Mouse (Mus musculus) small intestine, adult 2 months (tissue): ENCODE data around the gene Itm2c.

Source experiments
- CTCF ChIP-seq: fragments of 200-500 bp; IDR thresholded peaks from 2 replicates; pipeline ENCODE4 v1.5.1; 2012; ENCODE audit warnings: low read depth, mild to moderate bottlenecking, control low read depth, inconsistent platforms, low read length, moderate library complexity, mixed read lengths; ENCODE audit not compliant: insufficient replicate concordance, insufficient read length; ENCODE audit errors: extremely low read depth
- POLR2A ChIP-seq: fragments of 200-500 bp; IDR thresholded peaks from 2 replicates; pipeline ENCODE4 v1.6.1; 2012; ENCODE audit warnings: low read depth, mild to moderate bottlenecking, control low read depth, inconsistent platforms, low read length, moderate library complexity

- TF ChIP-seq CTCF (no peak), POLR2A (no peak)
Measured at GRCm38 (mm10) chr1:85901516-85902107, 7.5 kb downstream of the Itm2c start.
